Mouse (Mus musculus): ENCODE data around the gene Stard7. TPM values are rescaled to one million over a fixed set of nuclear protein-coding genes. Genes with fewer than 3 reads are reported as not detected.

Gene Stard7
- polyA plus RNA-seq, 1 experiment from 2014 or later, result 58.8 TPM

DNA sequence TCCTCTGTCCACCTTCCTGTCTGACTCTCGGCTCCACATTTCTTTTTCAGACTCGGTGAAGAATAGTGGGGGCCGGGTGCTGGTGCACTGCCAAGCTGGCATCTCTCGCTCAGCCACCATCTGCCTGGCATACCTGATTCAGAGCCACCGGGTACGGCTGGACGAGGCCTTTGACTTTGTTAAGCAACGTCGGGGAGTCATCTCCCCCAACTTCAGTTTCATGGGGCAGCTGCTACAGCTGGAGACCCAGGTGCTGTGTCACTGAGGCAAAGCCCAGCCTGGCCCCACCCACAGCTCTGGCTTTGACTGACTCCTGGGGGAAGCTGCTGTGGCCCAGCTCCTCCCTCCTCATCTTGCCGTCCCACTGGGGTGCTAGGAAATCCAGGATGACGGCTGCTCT, 67.5 kb downstream of the Stard7 start:
- WGBS, result 64% methylated on average over 11 of the region's 11 CpGs
- no peak overlapping the region for H3K9ac ChIP-seq (ENCODE audit: low read length)
- H3K4me2 ChIP-seq (ENCODE audit: low read depth, low read length), result 0 out of 2 replicates have a peak overlapping the region, but pooled peaks have one; percentile 93
- no peaks in the 10 kb centered on the region for H3K9me3 ChIP-seq (replicated peaks; ENCODE audit: control insufficient read depth, low read length)
- no peaks in the 10 kb centered on the region for H3K36me3 ChIP-seq (ENCODE audit: control insufficient read depth, insufficient read depth, low read length)
- peaks cover 20% of the 10 kb centered on the region for H3K27me3 ChIP-seq (ENCODE audit: control insufficient read depth, insufficient read depth, low read length)
- no peak overlapping the region for H3K27ac ChIP-seq (ENCODE audit: low read length)
- ATAC-seq (ENCODE audit: insufficient read depth, low FRiP score), result no peak
- peaks cover 4% of the 10 kb centered on the region; the same call in 1 of the 2 replicates for H3K4me1 ChIP-seq (ENCODE audit: control insufficient read depth, insufficient read depth, low read length)
- peak overlapping the region; percentile 58 for H3K4me3 ChIP-seq (replicated peaks; ENCODE audit: low read length)

DNA sequence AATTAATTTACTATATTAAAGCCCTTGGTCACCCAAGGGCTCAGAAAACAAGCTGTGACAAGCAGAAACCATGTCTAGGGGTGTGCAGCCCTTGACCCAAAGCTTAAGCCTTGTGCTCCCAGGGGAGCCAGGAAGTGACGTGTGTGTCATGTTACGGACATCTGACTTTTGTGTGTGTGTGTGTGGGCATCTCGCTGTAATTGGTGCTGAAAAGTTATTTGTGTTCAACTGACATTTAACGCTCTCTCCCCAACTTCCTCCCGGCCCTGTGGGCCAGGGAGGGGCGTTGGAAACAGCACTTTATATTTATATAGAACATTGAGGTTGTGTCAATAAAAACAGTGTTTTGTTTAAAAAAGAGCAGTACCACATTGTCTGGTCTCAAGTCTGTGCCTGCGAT, 68.0 kb downstream of the Stard7 start:
- no peak overlapping the region for H3K4me2 ChIP-seq (ENCODE audit: low read depth, low read length)
- ATAC-seq (ENCODE audit: insufficient read depth, low FRiP score), result no peak
- H3K4me3 ChIP-seq (replicated peaks; ENCODE audit: low read length), result no peak overlapping the region

DNA sequence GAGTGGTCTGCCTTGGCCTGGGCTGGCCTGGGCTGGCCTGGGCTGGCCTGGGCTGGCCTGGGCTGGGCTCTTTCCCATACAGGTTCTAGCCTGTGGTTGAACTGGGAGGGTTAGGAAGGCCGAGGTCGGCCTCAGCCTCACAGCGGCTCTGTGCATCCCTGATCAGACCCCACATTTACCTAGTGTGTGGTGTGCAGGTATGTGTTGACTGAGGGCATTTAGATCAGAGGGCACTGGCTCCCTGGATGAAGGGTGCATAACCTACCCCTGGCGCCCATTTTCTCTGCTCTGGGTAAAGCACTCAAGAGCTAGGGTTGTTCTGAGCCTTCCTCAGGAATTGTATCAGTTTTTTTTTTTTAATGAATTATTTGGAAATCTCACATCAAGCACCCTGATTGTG, 68.4 kb downstream of the Stard7 start, which contains the start of gene Astl:
Gene Astl, plus strand, starts transcription at position 224 of the 400 bp plus-strand sequence.
- Histone ChIP-seq H3K4me1 (ENCODE audit: control insufficient read depth, insufficient read depth, low read length) (peaks cover 4% of the 10 kb centered on the region; the same call in 1 of the 2 replicates), H3K27ac (ENCODE audit: low read length) (no peak within 1 kb of the TSS), H3K4me3 (replicated peaks; ENCODE audit: low read length) (no peak within 1 kb of the TSS), H3K4me2 (ENCODE audit: low read depth, low read length) (0 out of 2 replicates have a peak within 1 kb of the TSS, but pooled peaks have one; percentile 93), H3K9ac (ENCODE audit: low read length) (no peak within 1 kb of the TSS), H3K27me3 (ENCODE audit: control insufficient read depth, insufficient read depth, low read length) (peaks cover 20% of the 10 kb centered on the region), H3K36me3 (ENCODE audit: control insufficient read depth, insufficient read depth, low read length) (no peaks in the 10 kb centered on the region), H3K9me3 (replicated peaks; ENCODE audit: control insufficient read depth, low read length) (no peaks in the 10 kb centered on the region)
- WGBS, result 72% methylated on average over 4 of the region's 4 CpGs
- no peak for ATAC-seq (ENCODE audit: insufficient read depth, low FRiP score)

More for the DNA sequence above, 68.0 kb downstream of the Stard7 start:
- H3K27me3 ChIP-seq (ENCODE audit: control insufficient read depth, insufficient read depth, low read length), result peaks cover 20% of the 10 kb centered on the region
- 46% methylated on average over 7 of the region's 7 CpGs for WGBS
- no peaks in the 10 kb centered on the region for H3K36me3 ChIP-seq (ENCODE audit: control insufficient read depth, insufficient read depth, low read length)
- no peak overlapping the region for H3K9ac ChIP-seq (ENCODE audit: low read length)
- H3K9me3 ChIP-seq (replicated peaks; ENCODE audit: control insufficient read depth, low read length), result no peaks in the 10 kb centered on the region
- H3K27ac ChIP-seq (ENCODE audit: low read length), result no peak overlapping the region
- peaks cover 4% of the 10 kb centered on the region; the same call in 1 of the 2 replicates for H3K4me1 ChIP-seq (ENCODE audit: control insufficient read depth, insufficient read depth, low read length)

DNA sequence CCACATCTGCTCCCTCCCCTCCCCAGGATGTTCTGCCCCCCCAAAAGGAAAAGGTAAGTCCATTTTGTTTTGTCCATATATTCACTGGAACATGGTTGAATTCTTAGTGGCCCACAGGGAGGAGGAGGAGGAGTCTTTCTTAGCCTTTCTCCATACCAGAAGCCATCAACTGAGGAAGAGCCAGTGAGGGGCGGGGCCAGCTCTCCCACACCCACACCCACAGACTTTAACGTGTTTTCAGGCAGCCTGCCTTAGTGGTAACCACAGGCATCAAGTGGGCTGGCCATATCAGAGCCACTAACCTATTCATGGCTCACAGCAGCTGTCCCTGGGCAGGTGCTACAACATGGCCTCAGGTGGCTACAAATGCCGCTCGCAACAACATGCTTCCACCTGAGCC, 68.8 kb downstream of the Stard7 start:
- Histone ChIP-seq H3K27me3 (ENCODE audit: control insufficient read depth, insufficient read depth, low read length) (peaks cover 20% of the 10 kb centered on the region), H3K4me3 (replicated peaks; ENCODE audit: low read length) (no peak overlapping the region), H3K27ac (ENCODE audit: low read length) (no peak overlapping the region), H3K9ac (ENCODE audit: low read length) (no peak overlapping the region), H3K4me2 (ENCODE audit: low read depth, low read length) (no peak overlapping the region), H3K36me3 (ENCODE audit: control insufficient read depth, insufficient read depth, low read length) (no peaks in the 10 kb centered on the region), H3K9me3 (replicated peaks; ENCODE audit: control insufficient read depth, low read length) (no peaks in the 10 kb centered on the region), H3K4me1 (ENCODE audit: control insufficient read depth, insufficient read depth, low read length) (peaks cover 4% of the 10 kb centered on the region; the same call in 1 of the 2 replicates)
- no peak for ATAC-seq (ENCODE audit: insufficient read depth, low FRiP score)
- WGBS, result 67% methylated on average over 4 of the region's 4 CpGs

DNA sequence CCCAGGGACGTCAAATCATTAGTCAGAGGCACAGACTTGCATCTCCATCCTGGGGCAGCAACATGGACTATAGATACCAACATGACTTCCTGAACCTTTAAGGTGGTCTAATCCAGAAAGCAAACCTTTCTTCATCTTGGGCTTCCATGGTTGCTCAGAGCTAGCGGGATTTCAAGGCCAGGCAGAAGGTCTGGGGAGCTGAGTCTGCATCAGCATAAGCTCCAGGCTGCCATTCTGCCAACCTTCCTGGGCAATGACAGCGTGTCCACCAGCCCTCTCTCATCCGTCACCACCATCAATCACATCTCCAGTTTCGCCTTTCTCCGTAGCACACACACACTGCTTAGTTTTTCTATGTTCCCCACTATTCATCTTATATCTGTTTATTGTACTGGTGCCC, 69.2 kb downstream of the Stard7 start:
- ATAC-seq (ENCODE audit: insufficient read depth, low FRiP score), result no peak
- no peaks in the 10 kb centered on the region for H3K36me3 ChIP-seq (ENCODE audit: control insufficient read depth, insufficient read depth, low read length)
- no peak overlapping the region for H3K4me2 ChIP-seq (ENCODE audit: low read depth, low read length)
- H3K9me3 ChIP-seq (replicated peaks; ENCODE audit: control insufficient read depth, low read length), result no peaks in the 10 kb centered on the region
- H3K27ac ChIP-seq (ENCODE audit: low read length), result no peak overlapping the region
- 74% methylated on average over 6 of the region's 6 CpGs for WGBS
- peaks cover 4% of the 10 kb centered on the region; the same call in 1 of the 2 replicates for H3K4me1 ChIP-seq (ENCODE audit: control insufficient read depth, insufficient read depth, low read length)
- H3K27me3 ChIP-seq (ENCODE audit: control insufficient read depth, insufficient read depth, low read length), result peaks cover 20% of the 10 kb centered on the region
- H3K4me3 ChIP-seq (replicated peaks; ENCODE audit: low read length), result no peak overlapping the region
- H3K9ac ChIP-seq (ENCODE audit: low read length), result no peak overlapping the region

DNA sequence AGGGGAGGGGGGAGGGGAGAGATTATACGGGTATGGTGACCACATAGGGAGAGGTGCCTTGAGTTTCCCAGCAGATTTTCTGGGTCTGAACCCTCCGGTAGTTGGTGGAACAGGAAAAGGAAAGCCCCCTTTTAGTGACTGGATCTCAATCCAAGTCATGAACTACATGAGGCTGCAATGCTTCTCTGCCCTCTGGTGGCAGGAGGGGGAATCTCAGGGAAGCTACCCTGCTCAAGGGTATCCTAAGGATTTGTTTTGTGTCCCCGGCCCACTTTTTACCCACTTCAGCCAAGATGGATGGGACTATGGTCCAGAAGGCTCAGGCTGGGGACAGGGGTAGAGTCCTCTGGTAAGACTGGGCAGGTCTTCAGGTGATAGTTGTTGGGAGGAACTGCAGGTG, 71.1 kb downstream of the Stard7 start:
- WGBS, result 11% methylated on average over 3 of the region's 3 CpGs
- H3K36me3 ChIP-seq (ENCODE audit: control insufficient read depth, insufficient read depth, low read length), result no peaks in the 10 kb centered on the region
- no peaks in the 10 kb centered on the region for H3K9me3 ChIP-seq (replicated peaks; ENCODE audit: control insufficient read depth, low read length)
- ATAC-seq (ENCODE audit: insufficient read depth, low FRiP score), result no peak
- H3K4me2 ChIP-seq (ENCODE audit: low read depth, low read length), result no peak overlapping the region
- no peak overlapping the region for H3K9ac ChIP-seq (ENCODE audit: low read length)
- no peak overlapping the region for H3K27ac ChIP-seq (ENCODE audit: low read length)
- no peak overlapping the region for H3K4me3 ChIP-seq (replicated peaks; ENCODE audit: low read length)
- H3K27me3 ChIP-seq (ENCODE audit: control insufficient read depth, insufficient read depth, low read length), result peaks cover 14% of the 10 kb centered on the region
- H3K4me1 ChIP-seq (ENCODE audit: control insufficient read depth, insufficient read depth, low read length), result no peaks in the 10 kb centered on the region

DNA sequence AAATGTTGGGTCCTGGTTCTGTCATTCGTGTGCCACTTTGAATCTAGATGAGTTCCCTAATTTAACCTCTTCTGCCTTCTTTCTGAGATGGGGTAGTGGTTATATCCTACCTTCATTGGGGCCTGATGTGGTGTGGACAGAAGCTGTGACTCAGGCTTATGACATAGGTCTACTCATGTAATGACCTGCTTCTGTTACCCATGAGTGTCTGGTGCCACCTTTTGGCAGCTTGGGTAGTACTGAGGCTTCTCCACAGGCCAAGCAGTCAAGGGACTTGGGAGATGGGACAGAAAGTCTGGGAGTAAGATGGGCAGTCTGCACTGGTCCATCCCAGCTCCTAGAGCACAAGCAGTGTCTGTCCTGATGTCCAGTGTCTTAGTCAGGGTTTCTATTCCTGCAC, 76.3 kb downstream of the Stard7 start:
- ATAC-seq (ENCODE audit: insufficient read depth, low FRiP score), result no peak
- Histone ChIP-seq H3K36me3 (ENCODE audit: control insufficient read depth, insufficient read depth, low read length) (no peaks in the 10 kb centered on the region), H3K9me3 (replicated peaks; ENCODE audit: control insufficient read depth, low read length) (no peaks in the 10 kb centered on the region), H3K27me3 (ENCODE audit: control insufficient read depth, insufficient read depth, low read length) (no peaks in the 10 kb centered on the region), H3K4me1 (ENCODE audit: control insufficient read depth, insufficient read depth, low read length) (no peaks in the 10 kb centered on the region), H3K4me3 (replicated peaks; ENCODE audit: low read length) (no peak overlapping the region), H3K9ac (ENCODE audit: low read length) (no peak overlapping the region), H3K27ac (ENCODE audit: low read length) (no peak overlapping the region), H3K4me2 (ENCODE audit: low read depth, low read length) (no peak overlapping the region)
- 75% methylated on average over 1 of the region's 1 CpGs for WGBS

DNA sequence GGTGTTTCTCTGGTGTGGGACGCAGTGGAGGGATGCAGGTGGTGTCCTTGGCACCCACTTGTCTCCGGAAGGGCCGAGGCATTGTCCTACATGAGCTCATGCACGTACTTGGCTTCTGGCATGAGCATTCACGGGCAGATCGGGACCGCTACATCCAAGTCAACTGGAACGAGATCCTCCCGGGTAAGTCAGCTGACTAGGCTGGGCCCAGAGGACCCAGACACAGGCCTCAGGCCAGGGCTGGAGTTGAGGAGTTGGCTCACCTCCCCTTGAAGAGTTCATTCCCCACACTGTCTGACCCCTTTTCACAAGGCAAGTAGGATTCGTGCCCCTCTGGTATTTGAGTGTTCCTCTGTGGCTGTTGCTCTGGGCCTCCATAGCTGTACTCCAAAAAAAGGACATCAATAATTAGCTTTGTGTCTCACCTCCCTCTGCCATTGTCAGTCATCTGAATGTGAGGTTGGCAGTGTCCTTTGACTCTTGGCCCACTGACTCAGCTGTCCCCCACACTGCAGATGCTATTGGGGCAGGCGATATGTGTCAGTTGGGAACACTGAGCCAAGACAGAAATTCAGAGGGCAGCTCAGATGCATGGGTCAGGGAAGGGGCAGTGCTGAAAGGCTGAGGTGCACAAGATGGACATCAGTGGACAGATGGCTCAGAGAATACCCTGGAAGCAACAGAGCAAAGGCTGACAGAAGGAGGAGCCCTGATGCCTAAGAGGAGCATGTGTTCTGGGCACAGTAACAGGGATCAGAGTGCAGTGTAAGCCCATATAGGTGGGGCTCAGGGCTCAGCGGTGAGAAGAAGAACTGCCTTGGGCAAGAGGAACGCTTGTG, 77.3 kb downstream of the Stard7 start:
- H3K9ac ChIP-seq (ENCODE audit: low read length), result no peak overlapping the region
- H3K36me3 ChIP-seq (ENCODE audit: control insufficient read depth, insufficient read depth, low read length), result no peaks in the 10 kb centered on the region
- no peaks in the 10 kb centered on the region for H3K9me3 ChIP-seq (replicated peaks; ENCODE audit: control insufficient read depth, low read length)
- no peak overlapping the region for H3K4me2 ChIP-seq (ENCODE audit: low read depth, low read length)
- H3K4me1 ChIP-seq (ENCODE audit: control insufficient read depth, insufficient read depth, low read length), result no peaks in the 10 kb centered on the region
- WGBS, result 74% methylated on average over 13 of the region's 13 CpGs
- H3K4me3 ChIP-seq (replicated peaks; ENCODE audit: low read length), result no peak overlapping the region
- no peak overlapping the region for H3K27ac ChIP-seq (ENCODE audit: low read length)
- ATAC-seq (ENCODE audit: insufficient read depth, low FRiP score), result no peak
- H3K27me3 ChIP-seq (ENCODE audit: control insufficient read depth, insufficient read depth, low read length), result no peaks in the 10 kb centered on the region
